Mouse (Mus musculus): Measurements from ENCODE around the gene Tfrc. TPM values are rescaled to one million over a fixed set of nuclear protein-coding genes. Genes with fewer than 3 reads are reported as not detected.

Tfrc gene
- polyA plus RNA-seq, 1 experiment, result 25.1 TPM

- no peak overlapping the region for H3K4me3 ChIP-seq (ENCODE audit: insufficient read depth, poor library complexity, severe bottlenecking)
- H3K79me3 ChIP-seq (ENCODE audit: low read depth), result peaks cover 94% of the 10 kb centered on the region
- no peaks in the 10 kb centered on the region for H3K27me3 ChIP-seq (ENCODE audit: control insufficient read depth, insufficient read depth, insufficient read length)
- H3K79me2 ChIP-seq (ENCODE audit: control insufficient read depth, insufficient read depth), result peaks cover 100% of the 10 kb centered on the region
- H3K36me3 ChIP-seq (ENCODE audit: control insufficient read depth, insufficient read depth), result peaks cover 29% of the 10 kb centered on the region
- no peak overlapping the region for H3ac ChIP-seq (ENCODE audit: control insufficient read depth, insufficient read length, low read depth)
- TF ChIP-seq FOSL1 (IDR thresholded peaks at IDR 0.05; ENCODE audit: insufficient read depth, low read length, poor library complexity, severe bottlenecking) (no peak), MYOD1 (IDR thresholded peaks at IDR 0.05; ENCODE audit: control insufficient read depth, insufficient read length, low read depth) (no peak), MYOG (IDR thresholded peaks at IDR 0.05; ENCODE audit: control insufficient read depth, extremely low read depth, insufficient read length) (no peak)
These were observed 42.4 kb downstream of the Tfrc start for GRCm38 (mm10) chr16:32650974-32651618.

GRCm38 (mm10) chr16:32654071-32654733, 45.5 kb downstream of the Tfrc start:
- peaks cover 99% of the 10 kb centered on the region for H3K79me2 ChIP-seq (ENCODE audit: control insufficient read depth, insufficient read depth)
- no peak overlapping the region for H3K4me3 ChIP-seq (ENCODE audit: insufficient read depth, poor library complexity, severe bottlenecking)
- peaks cover 78% of the 10 kb centered on the region for H3K79me3 ChIP-seq (ENCODE audit: low read depth)
- H3ac ChIP-seq (ENCODE audit: control insufficient read depth, insufficient read length, low read depth), result no peak overlapping the region
- TF ChIP-seq CTCF (IDR thresholded peaks at IDR 0.05; ENCODE audit: control insufficient read depth, insufficient read depth, insufficient read length) (no peak), USF1 (IDR thresholded peaks at IDR 0.05; ENCODE audit: low read depth) (no peak)
- H3K36me3 ChIP-seq (ENCODE audit: control insufficient read depth, insufficient read depth), result peaks cover 23% of the 10 kb centered on the region
- no peaks in the 10 kb centered on the region for H3K27me3 ChIP-seq (ENCODE audit: control insufficient read depth, insufficient read depth, insufficient read length)

GRCm38 (mm10) chr16:32655534-32655933, 46.8 kb downstream of the Tfrc start:
- Histone ChIP-seq H3ac (ENCODE audit: control insufficient read depth, insufficient read length, low read depth) (no peak overlapping the region), H3K79me3 (ENCODE audit: low read depth) (peaks cover 71% of the 10 kb centered on the region), H3K79me2 (ENCODE audit: control insufficient read depth, insufficient read depth) (peaks cover 96% of the 10 kb centered on the region), H3K27me3 (ENCODE audit: control insufficient read depth, insufficient read depth, insufficient read length) (no peaks in the 10 kb centered on the region), H3K4me3 (ENCODE audit: insufficient read depth, poor library complexity, severe bottlenecking) (no peak overlapping the region), H3K36me3 (ENCODE audit: control insufficient read depth, insufficient read depth) (peaks cover 21% of the 10 kb centered on the region)
- no peak for TF ChIP-seq USF1 (IDR thresholded peaks at IDR 0.05; ENCODE audit: low read depth)
- TF ChIP-seq CTCF (IDR thresholded peaks at IDR 0.05; ENCODE audit: control insufficient read depth, insufficient read depth, insufficient read length), result no peak
- TF ChIP-seq FOSL1 (IDR thresholded peaks at IDR 0.05; ENCODE audit: insufficient read depth, low read length, poor library complexity, severe bottlenecking), result no peak
- TF ChIP-seq MAX (IDR thresholded peaks at IDR 0.05), result no peak
- no peak for TF ChIP-seq CEBPB (IDR thresholded peaks at IDR 0.05; ENCODE audit: low read depth)
- no peak for TF ChIP-seq MYOG (IDR thresholded peaks at IDR 0.05; ENCODE audit: control insufficient read depth, extremely low read depth, insufficient read length)
- no peak for TF ChIP-seq MYOD1 (IDR thresholded peaks at IDR 0.05; ENCODE audit: control insufficient read depth, insufficient read length, low read depth)

DNA sequence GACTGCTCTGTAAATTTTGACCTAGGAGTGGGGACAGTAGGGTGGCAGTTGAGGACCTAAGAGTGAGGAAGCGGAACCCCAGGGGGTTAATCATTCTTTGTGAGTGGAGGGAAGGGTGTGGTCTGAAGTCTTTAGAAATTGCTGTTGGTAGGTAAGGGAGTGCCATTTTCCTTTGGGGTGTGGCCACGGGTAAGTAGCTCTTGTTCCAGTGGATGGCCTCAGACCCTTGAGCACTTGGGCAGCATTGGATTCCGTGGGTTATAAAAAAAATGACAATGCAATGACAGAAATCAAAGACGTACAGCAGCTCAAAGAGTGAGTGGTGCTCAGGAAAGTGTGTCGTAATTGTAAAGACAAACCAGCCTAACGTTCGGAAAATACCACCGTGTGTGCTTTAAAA, 47.6 kb downstream of the Tfrc start:
- Histone ChIP-seq H3ac (ENCODE audit: control insufficient read depth, insufficient read length, low read depth) (no peak overlapping the region), H3K79me3 (ENCODE audit: low read depth) (peaks cover 70% of the 10 kb centered on the region), H3K79me2 (ENCODE audit: control insufficient read depth, insufficient read depth) (peaks cover 96% of the 10 kb centered on the region), H3K27me3 (ENCODE audit: control insufficient read depth, insufficient read depth, insufficient read length) (no peaks in the 10 kb centered on the region), H3K36me3 (ENCODE audit: control insufficient read depth, insufficient read depth) (peaks cover 13% of the 10 kb centered on the region), H3K4me3 (ENCODE audit: insufficient read depth, poor library complexity, severe bottlenecking) (no peak overlapping the region)
- no peak for TF ChIP-seq MAX (IDR thresholded peaks at IDR 0.05)

DNA sequence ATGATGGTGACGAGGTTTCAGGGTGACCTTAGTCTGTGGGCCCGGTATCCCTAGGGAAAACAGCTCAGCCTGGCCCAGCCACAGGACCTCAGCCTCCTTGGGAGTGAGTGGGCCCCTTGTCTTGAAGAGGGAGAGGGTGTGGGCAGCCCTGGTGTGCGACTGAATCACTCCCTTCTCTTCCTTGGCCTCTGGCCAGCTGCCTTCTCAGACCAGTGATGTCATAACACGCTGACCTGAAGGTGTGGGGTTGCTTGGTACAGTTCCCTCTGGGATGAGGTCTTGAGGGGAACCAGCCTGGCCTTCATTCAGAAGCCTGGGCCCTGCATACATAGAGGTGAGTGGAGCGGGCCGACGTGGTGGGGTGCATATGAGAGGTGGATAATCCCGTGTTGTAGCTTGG, 48.1 kb downstream of the Tfrc start:
- Histone ChIP-seq H3K79me3 (ENCODE audit: low read depth) (peaks cover 69% of the 10 kb centered on the region), H3K4me3 (ENCODE audit: insufficient read depth, poor library complexity, severe bottlenecking) (no peak overlapping the region), H3ac (ENCODE audit: control insufficient read depth, insufficient read length, low read depth) (no peak overlapping the region), H3K36me3 (ENCODE audit: control insufficient read depth, insufficient read depth) (peaks cover 9% of the 10 kb centered on the region), H3K79me2 (ENCODE audit: control insufficient read depth, insufficient read depth) (peaks cover 96% of the 10 kb centered on the region), H3K27me3 (ENCODE audit: control insufficient read depth, insufficient read depth, insufficient read length) (no peaks in the 10 kb centered on the region)
- TF ChIP-seq CEBPB (IDR thresholded peaks at IDR 0.05; ENCODE audit: low read depth), result no peak

- Histone ChIP-seq H3K36me3 (ENCODE audit: control insufficient read depth, insufficient read depth) (peaks cover 8% of the 10 kb centered on the region), H3K4me3 (ENCODE audit: insufficient read depth, poor library complexity, severe bottlenecking) (no peak overlapping the region), H3ac (ENCODE audit: control insufficient read depth, insufficient read length, low read depth) (no peak overlapping the region), H3K27me3 (ENCODE audit: control insufficient read depth, insufficient read depth, insufficient read length) (no peaks in the 10 kb centered on the region), H3K79me2 (ENCODE audit: control insufficient read depth, insufficient read depth) (peaks cover 96% of the 10 kb centered on the region), H3K79me3 (ENCODE audit: low read depth) (peaks cover 68% of the 10 kb centered on the region)
- TF ChIP-seq CEBPB (IDR thresholded peaks at IDR 0.05; ENCODE audit: low read depth), result peak; percentile 11
- no peak for TF ChIP-seq CTCF (IDR thresholded peaks at IDR 0.05; ENCODE audit: control insufficient read depth, insufficient read depth, insufficient read length)
These were observed 49.0 kb downstream of the Tfrc start for GRCm38 (mm10) chr16:32657498-32658250.

Data from C2C12 (cell line).